Mouse (Mus musculus): ENCODE data around the gene Acsf2. TPM values are rescaled to one million over a fixed set of nuclear protein-coding genes. Genes with fewer than 3 reads are reported as not detected.

Gene Acsf2
- total RNA-seq, 2 experiments from 2014 or later = 9.1 to 10.3 TPM

GRCm38 (mm10) chr11:94600447-94600846 lies 1.2 kb downstream of the Acsf2 start:
- intact Hi-C loops (cut with DNase I) = no loop called here
- DNase-seq = no peak

GRCm38 (mm10) chr11:94598437-94599120 lies 3.1 kb downstream of the Acsf2 start:
- no peak for DNase-seq
- intact Hi-C loops (cut with DNase I) = no loop called here

GRCm38 (mm10) chr11:94597319-94597718 lies 4.4 kb downstream of the Acsf2 start:
- DNase-seq = peak; percentile 25

GRCm38 (mm10) chr11:94596311-94596852 lies 5.3 kb downstream of the Acsf2 start:
- intact Hi-C loops (cut with DNase I) = no loop called here
- no peak for DNase-seq

More at GRCm38 (mm10) chr11:94597319-94597718, 4.4 kb downstream of the Acsf2 start:
- intact Hi-C loops (cut with DNase I) = no loop called here

- no peak for DNase-seq
- intact Hi-C loops (cut with DNase I) = no loop called here
Measured at GRCm38 (mm10) chr11:94587511-94587910, 14.2 kb downstream of the Acsf2 start.

- intact Hi-C loops (cut with DNase I) = no loop called here
- no peak for DNase-seq
Measured at GRCm38 (mm10) chr11:94585091-94585490, 16.6 kb downstream of the Acsf2 start.

GRCm38 (mm10) chr11:94580111-94580740 lies 21.4 kb downstream of the Acsf2 start:
- DNase-seq = no peak
- intact Hi-C loops (cut with DNase I) = no loop called here

GRCm38 (mm10) chr11:94576361-94576760 lies 25.3 kb downstream of the Acsf2 start:
- intact Hi-C loops (cut with DNase I) = no loop called here
- no peak for DNase-seq

GRCm38 (mm10) chr11:94575036-94575435 lies 26.6 kb downstream of the Acsf2 start:
- intact Hi-C loops (cut with DNase I) = no loop called here
- no peak for DNase-seq

- intact Hi-C loops (cut with DNase I) = no loop called here
Measured at GRCm38 (mm10) chr11:94574560-94574959, 27.1 kb downstream of the Acsf2 start.

GRCm38 (mm10) chr11:94571850-94572249 lies 29.8 kb downstream of the Acsf2 start:
- intact Hi-C loops (cut with DNase I) = no loop called here

More at GRCm38 (mm10) chr11:94574560-94574959, 27.1 kb downstream of the Acsf2 start:
- DNase-seq = no peak

GRCm38 (mm10) chr11:94570612-94571011 lies 31.1 kb downstream of the Acsf2 start:
- DNase-seq = no peak
- intact Hi-C loops (cut with DNase I) = no loop called here

More at GRCm38 (mm10) chr11:94571850-94572249, 29.8 kb downstream of the Acsf2 start:
- no peak for DNase-seq

- intact Hi-C loops (cut with DNase I) = no loop called here
- no peak for DNase-seq
Measured at GRCm38 (mm10) chr11:94567326-94567725, 34.3 kb downstream of the Acsf2 start.

GRCm38 (mm10) chr11:94566534-94566933 lies 35.1 kb downstream of the Acsf2 start:
- intact Hi-C loops (cut with DNase I) = no loop called here
- no peak for DNase-seq

- DNase-seq = no peak
- intact Hi-C loops (cut with DNase I) = no loop called here
Measured at GRCm38 (mm10) chr11:94565151-94565479, 36.6 kb downstream of the Acsf2 start.

GRCm38 (mm10) chr11:94564437-94565150 lies 37.1 kb downstream of the Acsf2 start, which contains the start of gene Chad:
TSS of gene Chad (plus strand) at chr11:94565047.
- DNase-seq = peak; percentile 37
- intact Hi-C loops (cut with DNase I) = no loop called here

- intact Hi-C loops (cut with DNase I) = no loop called here
- DNase-seq = peak; percentile 24
Measured at GRCm38 (mm10) chr11:94563821-94564220, 37.9 kb downstream of the Acsf2 start.

GRCm38 (mm10) chr11:94563383-94563782 lies 38.3 kb downstream of the Acsf2 start:
- intact Hi-C loops (cut with DNase I) = no loop called here
- DNase-seq = no peak

GRCm38 (mm10) chr11:94558226-94558625 lies 43.4 kb downstream of the Acsf2 start:
- intact Hi-C loops (cut with DNase I) = no loop called here
- DNase-seq = no peak

GRCm38 (mm10) chr11:94550442-94550744 lies 51.3 kb downstream of the Acsf2 start:
- DNase-seq = no peak
- intact Hi-C loops (cut with DNase I) = no loop called here

- DNase-seq = no peak
- intact Hi-C loops (cut with DNase I) = no loop called here
Measured at GRCm38 (mm10) chr11:94549691-94550441, 51.8 kb downstream of the Acsf2 start.
